Comparison of ENCODE assay signal across 9 mouse cellular contexts in the genomic region with DNA sequence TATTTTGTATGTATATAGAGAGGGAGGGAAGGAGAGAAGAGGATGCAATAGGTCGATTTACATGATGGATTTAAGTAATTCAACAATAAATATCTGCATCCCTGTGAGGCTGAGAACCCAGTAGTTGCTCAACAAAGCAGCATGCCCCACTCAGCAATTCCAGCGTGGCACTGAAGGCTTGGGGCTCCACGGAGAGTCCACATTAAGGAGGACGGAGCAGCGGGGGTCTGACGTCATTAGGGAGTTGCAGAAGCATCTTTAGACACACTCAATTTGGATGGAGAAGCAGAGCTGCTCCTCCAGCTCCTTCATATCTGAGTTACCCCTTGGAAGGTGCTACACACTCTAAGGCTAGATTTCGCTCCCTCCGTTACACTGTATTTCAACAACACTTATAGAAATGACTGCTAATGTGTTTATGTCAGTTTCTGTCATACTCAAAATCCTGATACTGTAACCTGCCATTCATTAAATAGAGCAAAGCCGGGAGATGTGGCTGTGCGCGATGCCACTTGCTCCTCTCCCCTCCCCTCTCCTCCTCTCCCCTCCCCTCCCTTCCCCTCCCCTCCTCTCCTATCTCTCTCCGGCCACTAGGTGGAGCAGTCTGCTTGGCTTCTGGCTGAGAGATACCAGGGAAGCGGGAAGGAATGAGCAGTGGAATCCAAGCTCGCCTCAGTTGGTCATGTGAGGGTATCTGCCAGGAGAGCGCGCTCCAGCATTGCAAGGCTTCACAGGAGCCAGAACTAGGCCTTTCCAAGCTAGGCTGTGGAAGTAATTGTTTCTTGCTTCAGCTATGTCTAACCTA. TPM values are rescaled to one million over a fixed set of nuclear protein-coding genes. Genes with fewer than 3 reads are reported as not detected.
DNase-seq lines count a peak whose midpoint lies in the region; ATAC-seq and TF ChIP-seq lines count a peak whose summit lies in the region.
"Had no signal": no experiment of that assay in that cellular context is flagged by ENCODE, and none has a peak within 500 bp of the region (broad histone marks: within the 10 kb centered on the region; RNA-seq: fewer than 3 reads in every experiment).

No protein-coding gene starts in this region.

- no peak overlapping the region for H3K4me3 ChIP-seq in intestine, postnatal 0 days (ENCODE audit: low read depth, low read length)
- H3K4me3 ChIP-seq in midbrain, embryonic 11.5 days (ENCODE audit: low read depth, low read length), result no peak overlapping the region
- no peak overlapping the region for H3K4me3 ChIP-seq in small intestine, adult 2 months (ENCODE audit: low read depth, low read length)
- H3K4me3 ChIP-seq: myocyte had no signal

- H3K27me3 ChIP-seq in intestine, postnatal 0 days (replicated peaks; ENCODE audit: control insufficient read depth, insufficient read depth, low read length), result no peaks in the 10 kb centered on the region
- no peaks in the 10 kb centered on the region for H3K27me3 ChIP-seq in midbrain, embryonic 11.5 days (ENCODE audit: control insufficient read depth, insufficient read depth, low read length)
- no peaks in the 10 kb centered on the region for H3K27me3 ChIP-seq in small intestine, adult 2 months (ENCODE audit: control insufficient read depth, insufficient read depth, low read length)

- 47% methylated on average over 16 of the region's 16 CpGs for WGBS in intestine, postnatal 0 days
- WGBS in midbrain, embryonic 11.5 days, result 45% methylated on average over 16 of the region's 16 CpGs
- 43% methylated on average over 16 of the region's 16 CpGs for WGBS in small intestine, adult 2 months

- H3K9ac ChIP-seq in intestine, postnatal 0 days (ENCODE audit: low read depth, low read length), result no peak overlapping the region
- H3K9ac ChIP-seq in midbrain, embryonic 11.5 days (ENCODE audit: low read length), result no peak overlapping the region

- TF ChIP-seq CTCF in intestine, postnatal 0 days (IDR thresholded peaks at IDR 0.05; ENCODE audit: low read depth), result peak; percentile 93
- peak; percentile 85; the same call in 1 of the 2 replicates for TF ChIP-seq CTCF in small intestine, adult 2 months (IDR thresholded peaks at IDR 0.05; ENCODE audit: extremely low read depth, insufficient read length, insufficient replicate concordance, low read depth, low read length)

- intact Hi-C loops in gastrocnemius, postnatal 14 days (cut with DNase I; ENCODE audit: low total_unique reads), result loop anchor here (10.0 kb wide), 1 partner anchor 106 kb away; no protein-coding TSS in a partner anchor
- intact Hi-C loops in left cerebral cortex, postnatal 14 days (cut with DNase I), result loop anchor here (2.0 to 5.0 kb wide), 2 partner anchors 100 to 153 kb away; no protein-coding TSS in a partner anchor

- H3K4me2 ChIP-seq in intestine, postnatal 0 days (replicated peaks; ENCODE audit: low read depth), result no peak overlapping the region
- no peak overlapping the region for H3K4me2 ChIP-seq in midbrain, embryonic 11.5 days

- H3K9me3 ChIP-seq in intestine, postnatal 0 days (ENCODE audit: control insufficient read depth), result no peaks in the 10 kb centered on the region
- no peaks in the 10 kb centered on the region for H3K9me3 ChIP-seq in midbrain, embryonic 11.5 days (ENCODE audit: control insufficient read depth, low read length)

- no peak for TF ChIP-seq POLR2A in small intestine, adult 2 months (IDR thresholded peaks at IDR 0.05; ENCODE audit: low read depth, low read length)

- ATAC-seq in intestine, postnatal 0 days, result peak; percentile 85
- ATAC-seq in midbrain, embryonic 11.5 days (ENCODE audit: low FRiP score), result peak; percentile 88
- ATAC-seq in monocyte, adult 5-6 weeks (replicated peaks; ENCODE audit: insufficient number of reproducible peaks, low FRiP score, low TSS enrichment, poor library complexity, severe bottlenecking), result no peak

- no peaks in the 10 kb centered on the region for H3K36me3 ChIP-seq in intestine, postnatal 0 days (ENCODE audit: control insufficient read depth, insufficient read depth)
- H3K36me3 ChIP-seq in midbrain, embryonic 11.5 days (ENCODE audit: control insufficient read depth, insufficient read depth, low read length), result no peaks in the 10 kb centered on the region
- H3K36me3 ChIP-seq in small intestine, adult 2 months (ENCODE audit: control insufficient read depth, insufficient read depth, low read length), result no peaks in the 10 kb centered on the region

- DNase-seq in adrenal gland, adult (ENCODE audit: inconsistent age in 2 of 2, low spot score in 1 of 2), result peak; percentile 76 to 91
- peak; percentile 45 to 69 for DNase-seq in cerebellum, postnatal 4 days (ENCODE audit: low spot score in 2 of 2)
- peak; percentile 59 for DNase-seq in gastrocnemius, postnatal 14 days
- DNase-seq in left cerebral cortex, postnatal 14 days (ENCODE audit: low spot score in 2 of 2), result peak; percentile 79 to 80
- DNase-seq in midbrain, embryonic 11.5 days (ENCODE audit: low spot score, missing footprints), result peak; percentile 96

- no peak overlapping the region for H3K27ac ChIP-seq in intestine, postnatal 0 days (ENCODE audit: low read depth, low read length)
- no peak overlapping the region for H3K27ac ChIP-seq in midbrain, embryonic 11.5 days (ENCODE audit: low read depth, low read length)
- no peak overlapping the region for H3K27ac ChIP-seq in small intestine, adult 2 months (ENCODE audit: insufficient read depth, low read depth, low read length)

- no peaks in the 10 kb centered on the region for H3K4me1 ChIP-seq in intestine, postnatal 0 days (replicated peaks; ENCODE audit: control insufficient read depth, insufficient read depth, low read length)
- no peaks in the 10 kb centered on the region for H3K4me1 ChIP-seq in midbrain, embryonic 11.5 days (ENCODE audit: control insufficient read depth, insufficient read depth, low read length)
- no peaks in the 10 kb centered on the region for H3K4me1 ChIP-seq in small intestine, adult 2 months (ENCODE audit: control insufficient read depth, insufficient read depth, insufficient read length, low read length)

RNA-seq across cellular contexts. Expression of a gene that starts 6.3 kb away (rescaled TPM):
- total RNA-seq in gastrocnemius, postnatal 14 days (2021), result not detected
- polyA plus RNA-seq in intestine, postnatal 0 days (2015; fragmentation: Nextera tagmentation; extraction: Ambion mirVana), result not detected in 2 replicates
- total RNA-seq in left cerebral cortex, postnatal 14 days (2021), result not detected
- polyA plus RNA-seq in midbrain, embryonic 11.5 days (2014; fragmentation: Nextera tagmentation; extraction: Ambion mirVana), result not detected in 2 replicates
- not detected in 2 replicates for polyA plus RNA-seq in small intestine, adult 2 months (2012; rRNA removed)
- not detected in 3 replicates for total RNA-seq in monocyte, adult 5-6 weeks (2017)
- polyA plus RNA-seq: myocyte had no signal

RNA-seq across cellular contexts. Expression of a gene that starts 8.6 kb away (rescaled TPM):
- total RNA-seq in gastrocnemius, postnatal 14 days (2021), result not detected
- polyA plus RNA-seq in intestine, postnatal 0 days (2015; fragmentation: Nextera tagmentation; extraction: Ambion mirVana), result not detected in 2 replicates
- not detected for total RNA-seq in left cerebral cortex, postnatal 14 days (2021)
- polyA plus RNA-seq in midbrain, embryonic 11.5 days (2014; fragmentation: Nextera tagmentation; extraction: Ambion mirVana), result not detected in 2 replicates
- not detected in 2 replicates for polyA plus RNA-seq in small intestine, adult 2 months (2012; rRNA removed)
- total RNA-seq in monocyte, adult 5-6 weeks (2017), result not detected in 3 replicates
- polyA plus RNA-seq: myocyte had no signal

RNA-seq across cellular contexts. Expression of a gene that starts 14.2 kb away (rescaled TPM):
- total RNA-seq in gastrocnemius, postnatal 14 days (2021), result not detected
- not detected in 2 replicates for polyA plus RNA-seq in intestine, postnatal 0 days (2015; fragmentation: Nextera tagmentation; extraction: Ambion mirVana)
- total RNA-seq in left cerebral cortex, postnatal 14 days (2021), result not detected
- polyA plus RNA-seq in midbrain, embryonic 11.5 days (2014; fragmentation: Nextera tagmentation; extraction: Ambion mirVana), result not detected in 2 replicates
- not detected in 2 replicates for polyA plus RNA-seq in small intestine, adult 2 months (2012; rRNA removed)
- total RNA-seq in monocyte, adult 5-6 weeks (2017), result not detected in 3 replicates
- polyA plus RNA-seq: myocyte had no signal

RNA-seq across cellular contexts. Expression of a gene that starts 18.8 kb away (rescaled TPM):
- total RNA-seq in gastrocnemius, postnatal 14 days (2021), result not detected
- polyA plus RNA-seq in intestine, postnatal 0 days (2015; fragmentation: Nextera tagmentation; extraction: Ambion mirVana), result not detected in 2 replicates
- total RNA-seq in left cerebral cortex, postnatal 14 days (2021), result not detected
- not detected in 2 replicates for polyA plus RNA-seq in midbrain, embryonic 11.5 days (2014; fragmentation: Nextera tagmentation; extraction: Ambion mirVana)
- not detected in 2 replicates for polyA plus RNA-seq in small intestine, adult 2 months (2012; rRNA removed)
- not detected in 3 replicates for total RNA-seq in monocyte, adult 5-6 weeks (2017)
- polyA plus RNA-seq: myocyte had no signal

RNA-seq across cellular contexts. Expression of a gene that starts 20.6 kb away (rescaled TPM):
- not detected for total RNA-seq in gastrocnemius, postnatal 14 days (2021)
- polyA plus RNA-seq in intestine, postnatal 0 days (2015; fragmentation: Nextera tagmentation; extraction: Ambion mirVana), result not detected in 2 replicates
- total RNA-seq in left cerebral cortex, postnatal 14 days (2021), result not detected
- not detected in 2 replicates for polyA plus RNA-seq in midbrain, embryonic 11.5 days (2014; fragmentation: Nextera tagmentation; extraction: Ambion mirVana)
- not detected in 2 replicates for polyA plus RNA-seq in small intestine, adult 2 months (2012; rRNA removed)
- total RNA-seq in monocyte, adult 5-6 weeks (2017), result not detected in 3 replicates
- polyA plus RNA-seq: myocyte had no signal
